Mouse (Mus musculus): ENCODE data around the gene Fnip2. TPM values are rescaled to one million over a fixed set of nuclear protein-coding genes. Genes with fewer than 3 reads are reported as not detected.
A peak's percentile ranks its signal among the peaks of the same experiment; 100 is the strongest.
"Not testable (repeated sequence)": the region's sequence is repeated elsewhere in the genome, so short reads cannot be mapped to it uniquely, and the experiment has no call there.

Gene Fnip2
- 1 to 10 TPM; 4.9 to 5.3 TPM for total RNA-seq (2021)
- long read RNA-seq, experiment 1, full-length matches to known transcripts: 1 of 1 reads
- long read RNA-seq, experiment 1, partial matches to known transcripts: 0 of 1 reads
- long read RNA-seq, experiment 1, other reads (novel, unspliced or antisense): 0 of 1 reads
- long read RNA-seq, experiment 2, full-length matches to known transcripts: 2 of 3 reads
- long read RNA-seq, experiment 2, partial matches to known transcripts: 0 of 3 reads
- long read RNA-seq, experiment 2, other reads (novel, unspliced or antisense): 1 of 3 reads

DNA sequence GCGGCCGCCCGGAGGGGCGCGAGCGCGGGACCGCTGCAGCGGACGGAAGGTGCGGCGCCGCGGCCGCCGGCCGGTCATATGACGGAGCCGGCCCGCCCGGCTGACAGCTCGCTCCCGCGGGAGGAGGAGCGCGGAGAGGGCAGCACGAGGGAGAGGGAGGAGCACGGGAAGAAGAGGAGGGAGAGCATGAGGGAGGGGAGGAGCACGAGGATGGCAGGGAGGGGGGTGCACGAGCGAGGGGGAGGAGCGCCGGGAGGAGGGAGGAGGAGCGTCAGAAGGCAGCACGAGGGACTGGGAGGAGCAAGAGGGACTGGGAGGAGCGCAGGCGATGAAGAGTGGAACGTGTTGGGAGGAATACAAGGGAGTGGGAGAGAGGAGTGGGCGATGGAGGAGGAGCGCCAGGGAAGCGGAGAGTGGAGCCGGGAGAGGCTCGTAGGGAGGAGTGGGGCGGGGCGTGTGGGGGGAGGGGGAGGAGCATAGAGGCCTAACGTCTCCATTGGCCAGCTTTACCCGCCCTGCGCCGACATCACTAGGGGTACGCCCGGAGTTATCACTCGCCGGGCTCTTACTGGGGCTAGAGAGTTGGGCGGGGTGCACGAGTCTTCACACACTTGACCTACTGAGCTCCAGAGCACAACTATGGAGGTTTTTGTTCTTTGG, at the start of gene Fnip2:
Fnip2 (minus strand) TSS at position 94 of the 660 bp plus-strand sequence.
- intact Hi-C loops (cut with DNase I; ENCODE audit: low total_unique reads): loop anchor here (10.0 kb wide), 1 partner anchor 53 kb away; no protein-coding TSS in a partner anchor
- peak; percentile 89 for DNase-seq

DNA sequence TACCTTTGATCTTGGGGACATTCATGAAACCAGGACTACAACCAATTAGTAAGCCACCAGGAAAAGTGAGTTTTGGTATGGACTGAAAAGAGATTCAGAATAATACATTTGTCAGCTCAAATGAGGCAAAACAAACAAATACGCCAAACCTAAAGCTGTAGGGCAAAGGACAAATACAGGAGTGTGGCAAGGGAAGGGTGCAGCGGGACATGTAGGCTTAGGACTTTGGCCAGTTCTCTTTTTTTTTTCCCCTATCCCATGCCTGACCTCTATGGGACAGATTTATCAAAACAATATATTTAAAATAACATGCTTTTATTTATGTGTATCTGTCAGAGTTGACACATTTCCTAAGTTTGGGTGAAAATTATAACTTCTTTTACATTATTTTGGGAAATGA, 42.3 kb upstream of the Fnip2 start:
- DNase-seq: no peak
- intact Hi-C loops (cut with DNase I; ENCODE audit: low total_unique reads): no loop called here

DNA sequence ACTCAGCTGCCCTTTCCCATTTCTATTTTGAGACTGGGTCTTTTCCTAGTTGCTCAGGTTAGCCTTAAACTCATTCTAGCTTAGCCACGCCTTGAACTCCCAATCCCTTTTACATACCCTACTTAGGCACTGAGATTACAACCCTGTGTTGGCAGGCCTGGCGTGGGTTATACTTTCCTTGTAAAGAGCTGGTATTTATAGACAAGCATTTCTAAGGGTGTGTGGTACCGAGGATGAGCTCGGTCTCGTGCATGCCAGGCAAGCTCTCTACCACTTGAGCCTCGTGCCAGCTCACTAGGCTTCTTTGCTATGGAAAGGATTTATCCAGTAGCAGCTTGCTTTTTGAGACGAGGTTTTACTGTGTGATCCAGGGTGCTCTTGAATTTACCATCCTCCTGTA, 27.9 kb upstream of the Fnip2 start:
- DNase-seq: no peak
- intact Hi-C loops (cut with DNase I; ENCODE audit: low total_unique reads): no loop called here

DNA sequence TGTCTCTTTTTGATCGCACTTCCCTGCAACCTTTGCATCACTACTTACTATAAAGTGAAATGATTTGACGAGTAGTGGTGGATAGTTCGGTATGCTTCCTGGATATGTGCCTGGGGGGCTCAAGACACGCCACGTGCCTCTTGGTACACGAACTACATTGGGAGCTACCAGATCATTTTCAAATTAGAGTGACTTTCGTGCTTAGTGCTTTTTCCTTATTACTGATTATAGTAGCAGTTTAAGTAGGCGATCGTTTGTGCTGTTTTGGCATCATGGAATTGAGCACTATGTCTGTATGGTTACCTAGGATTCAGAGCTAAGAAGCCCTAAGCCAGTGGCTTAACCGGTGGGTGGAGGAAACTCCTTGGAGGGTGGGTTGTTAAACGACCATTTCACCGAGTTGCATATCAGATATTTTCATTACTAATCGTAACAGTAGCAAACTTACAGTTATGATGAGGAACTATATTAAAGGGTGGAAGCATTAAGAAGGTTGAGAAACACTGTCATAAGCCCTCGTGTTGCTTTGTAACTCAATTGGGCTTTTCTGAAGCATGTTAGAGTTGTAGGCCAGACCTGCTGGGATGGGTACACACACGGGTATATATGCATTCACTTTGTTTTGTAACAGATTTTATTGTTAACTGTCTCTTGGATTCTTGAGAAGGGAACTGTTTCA, 24.3 kb upstream of the Fnip2 start:
- no peak for DNase-seq
- intact Hi-C loops (cut with DNase I; ENCODE audit: low total_unique reads): no loop called here

DNA sequence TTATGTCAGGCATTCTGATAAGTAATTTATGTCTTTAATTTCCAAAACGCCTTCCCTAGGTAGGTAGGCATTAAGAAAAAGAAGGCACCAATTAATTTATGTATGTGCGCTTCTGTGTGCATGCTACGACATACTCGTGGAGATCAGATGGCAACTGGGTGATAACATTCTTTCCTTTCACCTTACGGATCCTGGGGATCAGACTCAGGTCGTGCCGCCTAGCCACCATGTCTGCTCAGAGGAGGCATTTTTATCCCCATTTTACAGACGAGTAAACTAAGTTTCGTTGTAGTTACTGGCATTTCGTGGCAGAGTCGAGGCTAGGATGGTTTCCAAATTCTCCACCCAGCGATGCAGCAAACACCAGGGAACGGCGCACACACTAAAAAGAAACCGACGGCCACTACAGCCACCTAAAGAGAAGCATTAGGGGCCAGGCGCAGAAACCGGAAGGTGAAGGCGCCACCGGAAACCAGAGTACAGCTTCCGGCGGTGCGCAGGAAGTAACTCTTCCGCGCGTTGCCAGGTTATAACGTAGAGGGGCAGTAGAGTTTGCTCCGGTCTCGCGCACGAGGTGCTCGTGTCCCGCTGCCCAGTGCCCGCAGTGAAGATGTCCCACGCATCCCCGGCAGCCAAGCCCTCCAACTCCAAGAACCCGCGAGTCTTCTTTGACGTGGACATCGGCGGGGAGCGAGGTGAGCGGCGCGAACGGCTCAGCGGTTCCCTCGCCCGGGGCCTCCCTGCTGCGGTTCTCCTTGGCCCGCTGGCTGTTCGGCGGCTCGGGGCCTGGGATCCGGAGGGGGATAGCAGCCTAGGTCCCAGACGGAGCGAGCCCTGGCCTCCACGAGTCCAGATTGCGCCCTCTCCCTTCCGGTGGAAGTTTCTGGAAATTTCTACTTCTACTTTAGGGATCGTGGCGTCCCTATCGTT, 23.5 kb upstream of the Fnip2 start, which contains the start of gene Ppid:
Ppid (plus strand) TSS at position 480 of the 930 bp plus-strand sequence.
- intact Hi-C loops (cut with DNase I; ENCODE audit: low total_unique reads): no loop called here

DNA sequence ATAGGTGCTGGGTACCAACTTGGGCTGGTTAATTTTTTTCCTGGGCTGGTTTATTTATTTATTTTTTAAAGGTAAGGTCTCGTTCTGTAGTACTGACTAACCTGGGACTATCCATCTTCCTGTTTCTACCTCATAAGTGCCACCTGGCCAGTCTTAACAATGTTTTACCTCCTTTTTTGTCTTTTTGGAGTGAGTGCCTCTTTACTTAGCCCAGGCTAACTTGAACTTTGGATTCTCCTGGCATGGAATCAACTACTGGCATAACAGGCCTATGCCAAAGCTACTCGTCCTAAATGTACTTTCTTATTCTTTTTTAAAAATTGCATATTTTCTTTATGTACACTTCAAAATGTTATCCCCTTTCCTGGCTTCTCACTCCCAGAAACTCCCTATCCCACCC, 22.1 kb upstream of the Fnip2 start:
- intact Hi-C loops (cut with DNase I; ENCODE audit: low total_unique reads): loop anchor here (5.0 kb wide), 2 partner anchors 87 to 387 kb away; no protein-coding TSS in a partner anchor
- DNase-seq: no peak

More for the DNA sequence above, 23.5 kb upstream of the Fnip2 start, which contains the start of gene Ppid:
- DNase-seq: peak; percentile 77

DNA sequence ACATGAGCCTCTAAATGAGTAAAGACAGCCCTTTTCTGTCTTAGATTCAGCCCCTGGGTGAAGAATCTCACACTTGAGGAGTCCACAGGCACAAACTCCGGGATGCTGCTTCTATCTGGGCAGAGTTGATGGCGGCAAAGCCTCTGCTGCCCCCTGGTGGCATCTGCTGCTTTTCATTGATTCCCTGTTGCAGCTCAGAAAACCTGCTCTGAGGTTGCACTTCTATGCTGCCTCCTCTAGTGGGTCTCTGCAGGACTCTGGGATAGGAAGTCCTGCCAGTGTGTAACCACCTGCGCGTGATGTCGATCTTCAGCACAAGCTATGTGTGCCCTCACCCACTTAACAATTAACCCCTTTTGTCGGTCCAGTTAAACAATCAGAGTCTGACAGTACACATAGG, 19.2 kb upstream of the Fnip2 start:
- peak; percentile 84 for DNase-seq
- intact Hi-C loops (cut with DNase I; ENCODE audit: low total_unique reads): loop anchor here (5.0 kb wide), 2 partner anchors 85 to 385 kb away; no protein-coding TSS in a partner anchor

DNA sequence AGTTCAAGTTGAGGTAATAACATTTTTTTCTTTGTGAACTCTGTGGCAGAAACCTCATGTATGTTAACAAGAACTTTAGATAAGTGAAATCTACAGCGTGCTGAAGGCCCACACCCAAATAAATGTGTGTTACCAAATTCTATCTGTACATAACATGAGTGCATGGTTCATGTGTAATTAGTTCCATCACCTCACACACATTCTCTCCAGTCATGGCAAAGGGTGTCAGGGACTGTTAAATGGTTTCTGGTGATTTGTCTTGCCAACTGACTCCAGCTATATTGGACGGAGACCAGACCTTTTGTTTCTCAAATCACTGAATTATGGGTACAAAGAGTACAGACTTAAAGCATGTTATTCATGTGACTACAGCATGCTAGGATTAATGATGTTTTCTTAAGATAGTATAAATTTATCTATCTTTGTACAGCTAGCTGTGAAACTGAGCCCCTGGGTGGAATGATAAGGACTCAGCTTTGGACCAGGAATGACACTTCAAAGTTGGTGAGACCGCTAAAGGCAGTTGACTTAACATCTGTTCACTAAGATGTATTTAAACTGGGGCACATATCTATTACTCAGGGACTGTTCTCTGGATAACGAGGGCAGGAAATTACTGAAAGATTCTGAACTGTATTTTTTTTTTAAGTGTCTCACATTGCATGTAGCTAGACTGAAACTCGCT, 12.4 kb upstream of the Fnip2 start:
- DNase-seq: no peak
- intact Hi-C loops (cut with DNase I; ENCODE audit: low total_unique reads): no loop called here

DNA sequence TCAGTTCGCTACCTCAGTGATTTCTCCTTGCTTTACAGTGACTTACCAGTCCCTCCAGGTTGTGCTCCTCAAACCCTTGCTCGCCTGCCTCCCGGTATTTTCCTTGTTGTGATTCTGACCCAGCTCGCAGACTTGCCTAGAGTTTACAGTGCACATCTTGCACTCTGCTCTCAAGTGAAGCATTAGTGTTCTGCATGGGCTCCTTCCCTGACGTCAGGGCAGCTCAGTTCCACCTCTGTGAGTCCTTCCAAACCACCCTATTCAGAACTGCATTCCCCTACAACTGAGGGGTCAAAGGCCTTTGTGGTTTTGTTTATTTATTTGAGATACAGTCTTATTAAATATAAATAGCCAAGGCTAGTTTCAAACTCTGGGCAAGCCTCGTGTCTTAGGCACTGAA, 10.6 kb upstream of the Fnip2 start:
- no peak for DNase-seq
- intact Hi-C loops (cut with DNase I; ENCODE audit: low total_unique reads): no loop called here

DNA sequence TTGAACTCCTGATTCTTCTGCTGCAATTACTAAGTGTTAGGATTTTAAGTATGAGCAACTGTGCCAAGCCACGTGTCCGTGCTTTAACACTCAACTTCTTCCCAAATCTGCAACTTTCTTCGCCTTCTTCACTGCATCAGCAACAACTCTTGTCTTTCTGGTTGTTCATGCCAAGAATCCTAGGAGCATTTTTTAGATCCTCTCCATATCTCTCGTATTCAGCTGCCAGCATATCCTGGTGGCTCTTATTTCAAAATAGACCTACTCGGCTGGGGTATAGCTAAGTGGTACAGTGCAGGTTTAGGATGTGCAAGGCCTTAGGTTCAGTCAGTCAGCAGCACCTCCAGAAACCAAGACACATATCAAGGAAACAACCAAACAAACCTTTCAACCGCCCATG, 10.0 kb upstream of the Fnip2 start:
- DNase-seq: no peak
- intact Hi-C loops (cut with DNase I; ENCODE audit: low total_unique reads): no loop called here

DNA sequence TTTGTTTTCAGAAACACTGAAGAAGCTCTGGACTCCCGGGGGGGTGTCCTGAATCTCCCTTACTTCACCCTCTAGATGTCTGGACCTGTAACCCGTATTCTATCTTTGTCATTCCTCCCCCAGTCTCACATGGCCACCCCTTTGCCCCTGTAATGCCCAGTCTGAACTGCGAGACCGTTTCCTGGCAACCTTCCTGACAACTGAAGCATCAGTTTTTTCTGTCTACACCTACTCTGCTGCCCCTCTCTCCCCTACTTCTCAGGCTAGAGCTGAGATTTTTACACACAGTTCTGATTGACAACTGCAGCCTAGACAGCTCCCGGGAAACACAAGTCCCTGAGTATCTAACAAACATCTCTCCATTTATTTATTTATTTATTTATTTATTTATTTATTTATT, 9.3 kb upstream of the Fnip2 start:
- intact Hi-C loops (cut with DNase I; ENCODE audit: low total_unique reads): no loop called here
- DNase-seq: no peak

DNA sequence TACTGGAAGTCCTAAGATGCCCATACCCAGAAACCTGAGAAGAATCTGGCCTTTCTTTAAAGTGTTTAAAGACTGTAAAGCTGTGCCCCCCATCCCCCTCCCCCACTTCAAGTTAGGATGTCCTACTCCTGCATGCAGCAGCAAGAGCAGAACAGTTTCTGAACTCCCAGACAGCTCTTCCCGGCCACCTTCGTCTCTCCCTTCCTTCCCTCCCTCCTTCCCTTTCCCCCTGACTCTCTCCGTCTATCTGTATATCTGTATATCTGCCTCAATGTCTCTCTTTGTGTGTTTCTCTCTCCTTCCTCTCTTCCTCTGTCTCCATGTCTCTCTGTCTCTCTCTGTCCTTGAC, 8.8 kb upstream of the Fnip2 start:
- intact Hi-C loops (cut with DNase I; ENCODE audit: low total_unique reads): no loop called here
- DNase-seq: no peak

DNA sequence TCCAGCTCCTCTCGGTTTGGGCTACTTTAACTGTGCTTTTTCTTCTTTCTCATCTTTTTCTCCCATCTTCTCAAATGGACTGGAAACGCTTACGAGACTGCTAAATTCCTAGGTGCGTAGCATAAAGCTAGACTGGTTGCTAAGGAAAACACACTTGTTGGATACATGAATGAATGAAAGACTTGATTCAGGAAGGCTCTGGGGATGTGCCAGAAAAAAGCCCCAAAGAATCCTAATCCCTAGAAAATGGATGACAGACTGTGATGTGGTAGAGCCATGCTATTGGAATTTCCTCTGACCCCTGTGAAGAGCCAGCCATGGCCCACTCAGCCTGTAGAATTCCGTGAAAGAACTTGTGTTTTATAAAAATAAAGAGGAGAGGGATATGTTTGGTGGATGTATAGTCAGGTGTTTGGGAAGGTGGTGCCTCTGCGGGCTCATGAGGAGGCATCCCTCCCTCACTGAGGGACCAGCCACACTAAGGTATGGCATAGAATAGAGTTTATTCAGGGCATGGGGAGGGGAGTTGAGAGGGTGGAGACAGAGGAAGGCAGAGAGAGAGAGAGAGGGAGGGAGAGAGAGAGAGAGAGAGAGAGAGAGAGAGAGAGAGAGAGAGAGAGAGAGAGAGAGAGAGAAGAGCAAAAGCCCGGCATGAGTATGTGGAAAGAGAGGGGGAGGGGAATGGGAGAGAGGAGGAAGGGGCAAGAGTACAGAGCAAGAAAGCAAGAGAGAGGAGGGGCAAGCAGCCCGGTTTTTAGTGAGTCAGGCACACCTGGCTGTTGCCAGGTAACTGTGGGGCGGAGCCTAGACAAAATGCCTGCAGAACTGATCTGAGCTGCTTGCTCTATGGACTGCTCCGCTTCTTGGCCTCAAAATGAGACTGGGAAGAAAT, 8.2 kb upstream of the Fnip2 start:
- intact Hi-C loops (cut with DNase I; ENCODE audit: low total_unique reads): no loop called here
- no peak for DNase-seq

DNA sequence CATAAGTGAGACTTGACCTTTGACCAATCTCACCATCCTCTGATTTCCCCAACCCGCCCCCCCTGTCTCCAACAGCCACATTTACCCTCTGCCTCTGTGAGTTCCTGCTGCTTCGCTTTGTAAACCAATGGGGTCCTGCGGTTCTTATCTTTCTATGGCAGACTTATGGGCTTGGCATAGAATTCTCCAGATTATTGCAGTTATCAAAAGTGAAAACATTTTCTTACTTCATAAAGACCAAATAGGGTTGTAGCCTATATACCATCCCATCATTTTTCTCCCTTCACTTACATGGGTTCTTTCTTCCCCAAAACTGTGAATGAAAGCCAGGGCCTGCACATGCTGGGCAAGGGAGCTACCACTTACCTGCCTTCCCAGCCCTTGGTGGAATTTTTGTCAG, 6.7 kb upstream of the Fnip2 start:
- no peak for DNase-seq
- intact Hi-C loops (cut with DNase I; ENCODE audit: low total_unique reads): no loop called here

DNA sequence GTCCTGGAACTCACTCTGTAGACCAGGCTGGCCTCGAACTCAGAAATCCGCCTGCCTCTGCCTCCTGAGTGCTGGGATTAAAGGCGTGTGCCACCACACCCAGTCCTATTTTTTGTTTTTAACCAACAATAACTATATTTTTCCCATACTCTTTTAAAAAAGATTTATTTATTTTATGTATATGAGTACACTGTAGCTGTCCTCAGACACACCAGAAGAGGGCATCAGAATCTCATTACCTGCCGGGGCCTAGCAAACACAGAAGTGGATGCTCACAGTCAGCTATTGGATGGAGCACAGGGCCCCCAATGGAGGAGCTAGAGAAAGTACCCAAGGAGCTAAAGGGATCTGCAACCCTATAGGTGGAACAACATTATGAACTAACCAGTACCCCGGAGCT, 5.8 kb upstream of the Fnip2 start:
- intact Hi-C loops (cut with DNase I; ENCODE audit: low total_unique reads); DNase-seq: not testable (repeated sequence)

DNA sequence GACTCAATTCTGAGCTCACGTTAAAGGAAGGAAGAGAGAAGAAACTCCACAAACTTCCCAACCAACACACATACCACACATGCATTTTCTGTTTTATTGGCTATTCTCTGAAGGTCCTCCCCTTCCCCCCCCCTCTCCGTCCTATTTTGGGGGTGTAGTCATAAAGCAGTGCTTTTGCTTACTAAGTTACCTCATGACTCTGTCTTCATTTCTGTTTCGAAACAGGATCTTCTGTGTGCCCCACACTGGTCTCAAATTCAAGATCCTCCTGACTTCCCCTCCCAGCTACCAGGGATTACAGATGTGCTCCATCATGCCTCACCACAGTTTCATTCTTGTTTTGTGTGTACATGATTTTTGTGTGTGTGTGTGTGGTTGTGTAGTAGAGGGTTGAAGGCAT, 4.8 kb upstream of the Fnip2 start:
- intact Hi-C loops (cut with DNase I; ENCODE audit: low total_unique reads): no loop called here
- no peak for DNase-seq

DNA sequence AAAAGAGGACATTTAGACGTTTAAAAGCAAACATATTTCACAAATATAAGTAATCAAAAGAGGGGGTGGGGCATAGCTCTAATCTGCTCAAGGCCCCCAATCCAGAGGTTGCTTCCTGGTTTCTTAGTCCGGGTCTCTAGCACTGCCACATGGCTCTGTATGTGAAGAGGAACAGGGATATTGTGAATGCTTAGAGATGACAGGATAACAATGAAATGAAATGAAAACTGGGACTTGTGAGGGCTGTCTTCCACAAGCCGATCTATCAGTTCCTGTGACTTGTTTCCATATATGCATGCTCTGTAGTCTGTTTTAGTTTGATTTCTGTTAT, 1.7 kb upstream of the Fnip2 start:
- no peak for DNase-seq
- intact Hi-C loops (cut with DNase I; ENCODE audit: low total_unique reads): loop anchor here (10.0 kb wide), 1 partner anchor 55 kb away; no protein-coding TSS in a partner anchor

All from gastrocnemius, postnatal 14 days (tissue).